Mouse (Mus musculus): ENCODE measurements at regions not wholly inside any gene's neighbourhood (a gene's known extent, or its start where the extent isn't known, plus 50 kb on each side); places are given as distances from the start of the nearest gene placed in this dataset.

GRCm38 (mm10) chr4:124217206-124217605 is 299.4 kb upstream of the 4930535I16Rik start:
- Histone ChIP-seq H3K4me2 (ENCODE audit: insufficient read depth, low read depth, poor library complexity, severe bottlenecking) (no peak overlapping the region), H3K79me2 (replicated peaks; ENCODE audit: control insufficient read depth, extremely low read depth, insufficient read depth, poor library complexity, severe bottlenecking) (no peaks in the 10 kb centered on the region), H3K27me3 (replicated peaks) (peaks cover 85% of the 10 kb centered on the region), H3K36me3 (replicated peaks in 1 of 2; ENCODE audit: control insufficient read depth in 1 of 2, insufficient read depth in 1 of 2, low read length in 1 of 2) (no peaks in the 10 kb centered on the region), H3K27ac (ENCODE audit: insufficient read depth, low read depth) (no peak overlapping the region), H3K4me1 (ENCODE audit: control insufficient read depth in 1 of 2, insufficient read depth in 2 of 2) (no peaks in the 10 kb centered on the region), H3K9ac (ENCODE audit: insufficient read depth, low read depth) (no peak overlapping the region), H3K9me3 (replicated peaks; ENCODE audit: low read length) (no peaks in the 10 kb centered on the region), H3K4me3 (replicated peaks in 1 of 3; ENCODE audit: low read depth in 2 of 3, low read length in 2 of 3, poor library complexity in 1 of 3) (no peak overlapping the region)
- DNase-seq (ENCODE audit: extremely low read depth), result no peak
- dilution Hi-C loops (cut with MboI; ENCODE audit: extremely low pct_ligation_motif_present, extremely low pct_unique_long_range_greater_than_20kb, low sequenced_read_pairs), result no loop called here
- TF ChIP-seq EP300 (IDR thresholded peaks at IDR 0.05; ENCODE audit: low read length) (no peak), TBP (conservative IDR thresholded peaks at IDR 0.05; ENCODE audit: low read depth, low read length) (no peak), CHD1 (IDR thresholded peaks at IDR 0.05; ENCODE audit: low read depth, low read length) (no peak), JUN (IDR thresholded peaks at IDR 0.05; ENCODE audit: insufficient read depth, low read depth, low read length) (no peak), RCOR1 (conservative IDR thresholded peaks at IDR 0.05; ENCODE audit: low read depth, low read length) (no peak), MEF2A (IDR thresholded peaks at IDR 0.05; ENCODE audit: borderline replicate concordance, low read depth, low read length) (no peak), ZC3H11A (IDR thresholded peaks at IDR 0.05; ENCODE audit: low read depth, low read length) (no peak), MXI1 (IDR thresholded peaks at IDR 0.05; ENCODE audit: low read depth, low read length) (no peak), NELFE (IDR thresholded peaks at IDR 0.05; ENCODE audit: low read depth, low read length) (no peak), E2F4 (IDR thresholded peaks at IDR 0.05; ENCODE audit: insufficient replicate concordance, low read depth, low read length) (no peak), ELF1 (IDR thresholded peaks at IDR 0.05; ENCODE audit: low read depth, low read length) (no peak), PAX5 (IDR thresholded peaks at IDR 0.05; ENCODE audit: low read length) (no peak), MAX (IDR thresholded peaks at IDR 0.05; ENCODE audit: low read length) (no peak), HCFC1 (IDR thresholded peaks at IDR 0.05; ENCODE audit: low read depth, low read length) (no peak), GABPA (IDR thresholded peaks at IDR 0.05; ENCODE audit: insufficient replicate concordance, low read depth, low read length) (no peak), ZMIZ1 (IDR thresholded peaks at IDR 0.05; ENCODE audit: low read depth, low read length) (no peak), IRF4 (IDR thresholded peaks at IDR 0.05; ENCODE audit: low read depth, low read length) (no peak), USF2 (conservative IDR thresholded peaks at IDR 0.05; ENCODE audit: low read depth, low read length) (no peak), POLR2A (IDR thresholded peaks at IDR 0.05; ENCODE audit: low read depth, low read length) (no peak)
- in situ Hi-C loops (cut with MboI; ENCODE audit: low pct_ligation_motif_present, low pct_unique_long_range_greater_than_20kb, low sequenced_read_pairs), result no loop called here

- TF ChIP-seq MAZ (IDR thresholded peaks at IDR 0.05; ENCODE audit: low read depth, low read length) (no peak), CTCF (conservative IDR thresholded peaks at IDR 0.05 in 1 of 2, IDR thresholded peaks at IDR 0.05 in 1 of 2; ENCODE audit: low read depth in 2 of 2, low read length in 2 of 2) (no peak), RAD21 (IDR thresholded peaks at IDR 0.05; ENCODE audit: low read depth, low read length) (no peak), POLR2A (IDR thresholded peaks at IDR 0.05; ENCODE audit: low read depth, low read length) (no peak), TCF12 (IDR thresholded peaks at IDR 0.05; ENCODE audit: low read depth, low read length) (no peak), EP300 (IDR thresholded peaks at IDR 0.05; ENCODE audit: low read length) (no peak), ZC3H11A (IDR thresholded peaks at IDR 0.05; ENCODE audit: low read depth, low read length) (no peak), USF1 (IDR thresholded peaks at IDR 0.05; ENCODE audit: low read depth, low read length) (no peak), NRF1 (IDR thresholded peaks at IDR 0.05; ENCODE audit: low read depth, low read length) (no peak), ETS1 (conservative IDR thresholded peaks at IDR 0.05; ENCODE audit: low read depth, low read length) (no peak), CHD1 (IDR thresholded peaks at IDR 0.05; ENCODE audit: low read depth, low read length) (no peak), UBTF (IDR thresholded peaks at IDR 0.05; ENCODE audit: low read depth, low read length) (no peak), BHLHE40 (IDR thresholded peaks at IDR 0.05; ENCODE audit: low read depth, low read length) (no peak), ELF1 (IDR thresholded peaks at IDR 0.05; ENCODE audit: low read depth, low read length) (no peak), ZMIZ1 (IDR thresholded peaks at IDR 0.05; ENCODE audit: low read depth, low read length) (no peak), ZNF384 (IDR thresholded peaks at IDR 0.05; ENCODE audit: low read depth, low read length) (no peak), POLR2AphosphoS2 (IDR thresholded peaks at IDR 0.05; ENCODE audit: low read depth, low read length) (no peak)
- Histone ChIP-seq H3K9ac (ENCODE audit: insufficient read depth, low read depth) (no peak overlapping the region), H3K4me1 (ENCODE audit: control insufficient read depth in 1 of 2, insufficient read depth in 2 of 2) (no peaks in the 10 kb centered on the region), H3K27ac (ENCODE audit: insufficient read depth, low read depth) (no peak overlapping the region), H3K79me2 (replicated peaks; ENCODE audit: control insufficient read depth, extremely low read depth, insufficient read depth, poor library complexity, severe bottlenecking) (no peaks in the 10 kb centered on the region), H3K4me3 (replicated peaks in 1 of 3; ENCODE audit: low read depth in 2 of 3, low read length in 2 of 3, poor library complexity in 1 of 3) (no peak overlapping the region), H3K36me3 (replicated peaks in 1 of 2; ENCODE audit: control insufficient read depth in 1 of 2, insufficient read depth in 1 of 2, low read length in 1 of 2) (no peaks in the 10 kb centered on the region), H3K27me3 (replicated peaks) (peaks cover 87% of the 10 kb centered on the region), H3K9me3 (replicated peaks; ENCODE audit: low read length) (no peaks in the 10 kb centered on the region), H3K4me2 (ENCODE audit: insufficient read depth, low read depth, poor library complexity, severe bottlenecking) (no peak overlapping the region)
- in situ Hi-C loops (cut with MboI; ENCODE audit: low pct_ligation_motif_present, low pct_unique_long_range_greater_than_20kb, low sequenced_read_pairs), result no loop called here
- dilution Hi-C loops (cut with MboI; ENCODE audit: extremely low pct_ligation_motif_present, extremely low pct_unique_long_range_greater_than_20kb, low sequenced_read_pairs), result no loop called here
- no peak for DNase-seq (ENCODE audit: extremely low read depth)
These were observed 298.5 kb upstream of the 4930535I16Rik start for GRCm38 (mm10) chr4:124216351-124216750.

Measured in CH12.LX (cell line).